Mouse (Mus musculus): ENCODE measurements at regions not wholly inside any gene's neighbourhood (a gene's known extent, or its start where the extent isn't known, plus 50 kb on each side); places are given as distances from the start of the nearest gene placed in this dataset.

- DNase-seq (ENCODE audit: low spot score in 2 of 2): peak in 1 of 2 experiments; percentile 22
Observed at GRCm38 (mm10) chr2:171805376-171805775, 237.9 kb downstream of the Cbln4 start.

- no peak for DNase-seq (ENCODE audit: low spot score in 2 of 2)
Observed at GRCm38 (mm10) chr2:171800511-171801268, 242.6 kb downstream of the Cbln4 start.

GRCm38 (mm10) chr2:171799351-171799750 lies 243.9 kb downstream of the Cbln4 start:
- no peak for DNase-seq (ENCODE audit: low spot score in 2 of 2)

DNA sequence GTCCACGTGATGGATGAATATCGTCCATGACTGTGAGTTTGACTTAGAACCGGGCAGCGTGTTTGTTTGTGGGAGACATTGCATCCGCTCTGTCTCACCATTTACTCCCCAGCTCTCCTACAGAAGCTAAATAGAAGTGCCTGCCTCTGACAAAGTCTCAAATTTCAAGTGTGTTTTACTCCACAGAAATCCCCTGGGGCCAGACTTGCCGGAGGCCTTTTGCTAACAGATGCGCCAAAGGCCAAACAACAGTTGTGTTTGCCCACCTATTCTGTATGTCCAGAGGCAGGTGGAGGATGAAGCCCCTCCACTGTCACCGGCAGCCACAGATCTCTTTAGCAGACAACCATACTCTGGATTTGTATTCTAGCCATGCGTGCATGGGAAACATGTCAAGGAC lies 252.6 kb downstream of the Cbln4 start:
- DNase-seq (ENCODE audit: low spot score in 2 of 2): no peak

- peak in 1 of 2 experiments; percentile 12 for DNase-seq (ENCODE audit: low spot score in 2 of 2)
Observed at GRCm38 (mm10) chr2:171766193-171766930, 276.9 kb downstream of the Cbln4 start.

DNA sequence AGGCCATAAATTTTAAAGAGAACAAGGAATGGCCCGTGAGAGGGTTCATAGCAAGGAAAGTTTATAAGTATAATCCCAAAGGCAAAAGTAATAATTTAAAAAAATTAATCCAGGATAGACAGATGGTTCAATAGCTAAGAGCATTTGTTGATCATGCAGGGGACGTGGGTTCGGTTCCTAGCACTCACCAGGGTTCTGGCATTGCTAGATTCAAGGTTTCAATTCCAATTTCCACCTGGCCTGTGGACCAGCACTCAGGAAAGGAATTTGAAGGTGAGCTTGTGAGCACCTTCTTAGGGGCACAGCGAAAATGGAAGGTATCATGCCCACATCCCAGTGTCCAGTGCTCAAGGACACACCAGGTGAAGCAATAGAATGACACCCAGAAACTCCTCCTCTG lies 278.2 kb downstream of the Cbln4 start:
- no peak for DNase-seq (ENCODE audit: low spot score in 2 of 2)

DNA sequence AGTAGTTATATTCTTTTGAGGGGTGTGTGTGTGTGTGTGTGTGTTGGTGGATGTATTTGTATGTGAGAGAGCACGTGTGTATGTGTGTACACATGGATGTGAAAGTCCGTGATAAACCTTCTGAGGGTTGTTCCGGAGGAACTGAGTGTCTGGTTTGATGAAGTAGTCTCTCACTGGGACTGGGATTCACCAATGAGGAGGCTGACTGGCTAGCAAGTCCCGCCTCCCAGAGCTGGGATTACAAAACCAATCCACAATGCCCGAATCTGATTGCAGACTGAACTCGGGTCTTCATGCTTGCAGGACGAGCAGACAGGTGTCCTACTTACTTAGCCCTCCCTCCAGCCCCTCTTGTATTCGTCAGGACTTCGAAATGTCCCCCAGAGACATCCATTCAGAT lies 289.8 kb downstream of the Cbln4 start:
- DNase-seq (ENCODE audit: low spot score in 2 of 2): no peak

GRCm38 (mm10) chr2:171747162-171747561 lies 296.1 kb downstream of the Cbln4 start:
- no peak for DNase-seq (ENCODE audit: low spot score in 2 of 2)

DNA sequence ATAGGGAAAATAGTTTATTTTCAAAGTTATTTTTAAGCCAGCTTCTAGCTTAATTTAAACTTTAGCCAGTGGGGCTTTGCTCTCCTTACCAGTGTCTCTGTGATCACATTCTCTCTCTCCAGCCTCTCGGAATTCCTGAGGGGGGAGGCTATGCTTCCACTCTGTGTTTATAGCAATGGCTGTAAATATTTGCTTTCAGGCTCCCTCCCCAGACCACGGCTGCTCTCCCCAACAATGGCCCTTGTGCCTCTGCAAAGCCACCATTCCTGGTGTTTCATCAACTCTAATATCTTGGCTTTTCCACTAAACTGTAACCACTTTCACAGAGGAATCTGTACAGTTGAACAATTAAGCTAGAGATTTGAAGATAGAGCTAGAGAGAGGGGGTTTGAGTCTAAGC lies 300.2 kb downstream of the Cbln4 start:
- DNase-seq (ENCODE audit: low spot score in 2 of 2): no peak

- DNase-seq (ENCODE audit: low spot score in 2 of 2): no peak
Observed at GRCm38 (mm10) chr2:171742706-171743105, 300.6 kb downstream of the Cbln4 start.

DNA sequence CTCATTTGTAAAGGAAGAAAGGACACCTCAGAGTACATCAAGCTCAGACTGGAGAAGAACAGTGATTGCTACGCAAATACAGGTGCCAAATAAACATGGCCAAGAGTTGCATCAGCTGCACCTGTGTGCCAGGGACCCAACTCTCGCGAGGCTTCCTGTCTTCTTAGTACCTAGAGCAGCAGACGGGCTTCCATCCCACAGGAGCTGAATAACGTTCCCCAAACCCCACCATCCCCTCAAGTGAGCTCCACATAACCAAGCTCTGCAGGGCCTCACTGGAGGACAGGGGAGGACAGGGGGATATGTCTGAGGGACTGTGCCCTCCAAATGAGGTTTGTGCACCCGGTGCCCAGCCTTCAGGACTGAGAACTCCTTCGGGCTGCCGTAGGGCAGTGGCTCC lies 305.5 kb downstream of the Cbln4 start:
- no peak for DNase-seq (ENCODE audit: low spot score in 2 of 2)

- DNase-seq (ENCODE audit: low spot score in 2 of 2): no peak
Observed at GRCm38 (mm10) chr2:171735061-171735490, 308.2 kb downstream of the Cbln4 start.

GRCm38 (mm10) chr2:171734634-171734987 lies 308.7 kb downstream of the Cbln4 start:
- no peak for DNase-seq (ENCODE audit: low spot score in 2 of 2)

GRCm38 (mm10) chr2:171733965-171734633 lies 309.2 kb downstream of the Cbln4 start:
- DNase-seq (ENCODE audit: low spot score in 2 of 2): no peak

DNA sequence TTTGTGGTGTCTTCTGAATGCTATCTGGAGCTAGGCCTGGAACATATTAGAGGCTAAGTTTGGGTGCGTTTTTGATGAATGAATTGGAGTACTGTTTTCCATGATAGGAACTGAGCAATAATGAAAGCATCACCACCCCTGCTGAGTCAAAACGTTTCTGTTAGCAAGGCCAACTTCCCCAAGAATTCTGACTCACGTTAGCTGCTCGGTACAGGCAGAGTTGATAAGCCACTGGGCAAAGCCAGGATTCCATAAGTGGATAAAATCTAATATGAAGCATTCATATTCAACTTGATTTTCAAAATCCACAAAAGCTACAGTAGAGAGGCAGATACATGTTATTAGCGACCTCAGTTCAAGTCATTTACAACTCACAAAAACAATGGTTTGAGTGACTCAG lies 324.0 kb downstream of the Cbln4 start:
- DNase-seq (ENCODE audit: low spot score in 2 of 2): no peak

- DNase-seq (ENCODE audit: low spot score in 2 of 2): no peak
Observed at GRCm38 (mm10) chr2:171718855-171719254, 324.4 kb downstream of the Cbln4 start.

- no peak for DNase-seq (ENCODE audit: low spot score in 2 of 2)
Observed at GRCm38 (mm10) chr2:171712816-171713570, 330.3 kb downstream of the Cbln4 start.

GRCm38 (mm10) chr2:171693526-171693925 lies 349.7 kb downstream of the Cbln4 start:
- no peak for DNase-seq (ENCODE audit: low spot score in 2 of 2)

GRCm38 (mm10) chr2:171690781-171691180 lies 352.5 kb downstream of the Cbln4 start:
- DNase-seq (ENCODE audit: low spot score in 2 of 2): no peak

- DNase-seq (ENCODE audit: low spot score in 2 of 2): no peak
Observed at GRCm38 (mm10) chr2:171689102-171689501, 354.2 kb downstream of the Cbln4 start.

DNA sequence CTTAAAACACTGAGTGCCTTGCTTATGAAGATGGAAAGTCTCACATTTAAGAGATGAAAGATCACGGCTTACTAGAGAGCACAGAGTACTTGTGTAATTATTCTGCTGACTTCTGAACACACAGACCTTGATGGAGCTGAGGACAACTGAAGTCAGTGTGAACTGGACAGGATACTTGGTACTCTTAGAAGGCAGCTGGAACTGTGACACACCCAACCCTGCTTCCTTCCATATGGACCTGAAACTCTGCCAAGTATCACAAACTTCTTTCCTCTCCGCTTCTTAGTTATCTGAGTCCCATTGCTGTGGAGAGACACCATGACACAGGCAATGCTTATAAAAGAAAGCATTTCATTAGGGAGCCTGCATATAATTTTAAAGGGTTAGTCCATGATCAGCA lies 365.3 kb downstream of the Cbln4 start:
- no peak for DNase-seq (ENCODE audit: low spot score in 2 of 2)

DNA sequence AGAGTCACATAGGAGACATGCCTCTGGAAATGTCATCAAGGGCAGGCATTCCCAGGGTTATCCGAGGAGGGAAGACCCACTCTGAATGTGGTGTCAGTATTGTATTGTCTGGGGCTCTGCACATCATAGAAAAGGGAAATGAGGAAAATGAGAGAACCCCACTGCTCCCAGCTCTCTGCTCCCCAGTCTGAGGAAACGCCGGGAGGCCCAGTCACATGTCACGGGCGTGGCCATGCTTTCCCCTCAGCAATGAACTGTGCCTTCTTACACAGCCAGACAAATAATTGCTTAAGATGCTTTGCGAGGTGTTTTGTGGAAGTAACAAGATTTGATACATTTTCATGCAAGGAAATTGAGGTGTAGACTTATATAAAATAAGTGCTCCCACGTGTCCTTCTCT lies 366.1 kb downstream of the Cbln4 start:
- no peak for DNase-seq (ENCODE audit: low spot score in 2 of 2)
